Mouse (Mus musculus): ENCODE data around the gene Fank1. TPM values are rescaled to one million over a fixed set of nuclear protein-coding genes. Genes with fewer than 3 reads are reported as not detected.

Gene Fank1
- polyA plus RNA-seq, 1 experiment from 2014 or later, result 3.9 TPM

GRCm38 (mm10) chr7:133928981-133929380 is 152.3 kb downstream of the Fank1 start:
- DNase-seq (no peak), ATAC-seq (ENCODE audit: low FRiP score, low TSS enrichment) (no peak)

More at GRCm38 (mm10) chr7:133928981-133929380, 152.3 kb downstream of the Fank1 start:
- no peaks in the 10 kb centered on the region for H3K4me1 ChIP-seq (ENCODE audit: control insufficient read depth, insufficient read depth, low read length)
- H3K27me3 ChIP-seq (ENCODE audit: control insufficient read depth, insufficient read depth, low read length), result no peaks in the 10 kb centered on the region
- H3K9ac ChIP-seq (replicated peaks; ENCODE audit: low read length), result no peak overlapping the region
- H3K36me3 ChIP-seq (ENCODE audit: control insufficient read depth, insufficient read depth, low read length), result no peaks in the 10 kb centered on the region
- H3K4me2 ChIP-seq (ENCODE audit: low read length), result no peak overlapping the region
- WGBS, result 91% methylated on average over 3 of the region's 3 CpGs
- no peaks in the 10 kb centered on the region for H3K9me3 ChIP-seq (ENCODE audit: control insufficient read depth, low read length)
- H3K4me3 ChIP-seq (replicated peaks; ENCODE audit: low read depth, low read length), result no peak overlapping the region
- H3K27ac ChIP-seq (replicated peaks; ENCODE audit: low read depth, low read length), result no peak overlapping the region

Other genes starting within 250 kb of the Fank1 start
- not detected in 2 replicates for gene Tex36, start 174.7 kb upstream of the Fank1 start, polyA plus RNA-seq (2014; fragmentation: Nextera tagmentation; extraction: Ambion mirVana)
- gene Edrf1, start 139.3 kb upstream of the Fank1 start, polyA plus RNA-seq (2014; fragmentation: Nextera tagmentation; extraction: Ambion mirVana), result 15.1 and 26.9 TPM in 2 replicates
- 0.11 TPM in 1 of 2 replicates, not detected in the other for gene Mmp21, start 96.8 kb upstream of the Fank1 start, polyA plus RNA-seq (2014; fragmentation: Nextera tagmentation; extraction: Ambion mirVana)
- 76.9 and 89.0 TPM in 2 replicates for gene Bccip, start 67.5 kb upstream of the Fank1 start, polyA plus RNA-seq (2014; fragmentation: Nextera tagmentation; extraction: Ambion mirVana)
- gene Uros, start 66.8 kb upstream of the Fank1 start, polyA plus RNA-seq (2014; fragmentation: Nextera tagmentation; extraction: Ambion mirVana), result 57.7 and 58.3 TPM in 2 replicates
- gene Dhx32, start 5.9 kb downstream of the Fank1 start, polyA plus RNA-seq (2014; fragmentation: Nextera tagmentation; extraction: Ambion mirVana), result 34.2 and 46.4 TPM in 2 replicates